Mouse (Mus musculus): ENCODE data around the gene Ptpn14. TPM values are rescaled to one million over a fixed set of nuclear protein-coding genes. Genes with fewer than 3 reads are reported as not detected.

Gene Ptpn14
- polyA plus RNA-seq (2012): 2.0 and 2.5 TPM in 2 replicates

GRCm38 (mm10) chr1:189727884-189728783, at the start of gene Ptpn14:
Ptpn14 (plus strand) TSS chr1:189728268.

GRCm38 (mm10) chr1:189687654-189688387, 40.2 kb upstream of the Ptpn14 start, which contains the start of gene Cenpf:
Cenpf (minus strand) TSS chr1:189688086.

DNA sequence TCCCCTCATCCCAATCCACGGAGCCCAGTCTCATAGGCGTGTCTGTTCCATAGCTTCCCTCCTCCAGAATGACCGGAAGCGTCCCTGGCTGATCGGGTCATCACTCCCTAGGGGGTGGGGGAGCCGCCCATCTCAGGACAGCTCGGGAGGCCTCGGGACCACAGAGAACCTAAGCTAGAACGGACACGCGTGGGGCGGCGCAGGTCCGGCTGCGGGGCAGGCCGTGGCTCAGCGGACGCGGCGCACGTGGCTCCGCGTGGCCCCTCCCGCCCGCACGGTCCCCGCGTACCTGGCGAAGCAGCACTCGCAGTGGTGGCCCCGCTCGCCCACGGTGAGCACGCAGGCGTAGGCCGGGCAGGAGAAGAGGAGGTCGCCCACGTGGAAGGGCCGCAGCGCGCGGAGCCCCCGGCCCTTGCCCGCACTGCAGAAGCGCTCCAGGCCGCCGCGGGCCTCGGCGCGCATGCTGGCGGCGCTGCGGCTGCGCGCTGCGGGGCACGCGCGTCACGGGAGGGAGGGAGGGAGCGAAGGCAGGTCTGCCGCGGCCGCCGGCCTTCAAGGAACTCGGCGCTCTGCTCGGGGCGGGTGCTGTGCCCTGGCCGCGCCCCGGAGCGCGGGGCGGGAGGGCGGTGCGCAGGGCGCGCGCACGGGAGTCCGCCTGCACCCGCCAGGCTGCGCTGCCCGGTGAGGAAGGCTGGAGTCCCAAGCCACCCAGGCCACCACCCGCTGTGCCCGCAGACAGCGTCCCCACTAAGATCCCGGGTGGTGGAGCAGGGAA, 193.9 kb downstream of the Ptpn14 start, which contains the start of gene Smyd2:
Gene Smyd2, minus strand, starts transcription at position 546 of the 775 bp plus-strand sequence.

Other genes with a start within 250 kb of the Ptpn14 start
- gene Cenpf, start 40.2 kb upstream of the Ptpn14 start, polyA plus RNA-seq (2012): 1.4 and 2.4 TPM in 2 replicates
- 24.7 and 34.3 TPM in 2 replicates for gene Smyd2, start 194.1 kb downstream of the Ptpn14 start, polyA plus RNA-seq (2012)